Mouse (Mus musculus): ENCODE results near the gene Myl7.

DNA sequence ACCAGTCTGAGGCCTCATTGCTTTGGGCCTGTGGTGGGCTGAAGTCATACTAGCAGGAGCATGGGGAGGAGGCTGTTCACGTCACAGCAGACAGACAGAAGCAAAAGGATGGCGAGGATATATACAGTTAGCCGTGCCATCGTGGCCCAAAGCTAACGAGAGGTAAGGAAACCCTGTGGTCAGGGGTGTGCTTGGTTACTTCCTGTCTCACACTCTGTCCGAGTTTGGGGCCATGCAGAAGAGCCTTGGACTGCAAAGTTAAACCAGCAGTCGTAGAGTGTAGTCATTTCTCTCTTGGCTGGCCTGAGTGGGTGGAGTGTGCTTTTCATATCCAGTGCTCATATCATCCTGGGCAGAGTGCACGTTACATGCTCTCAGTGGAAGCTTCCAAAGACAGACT lies 16.1 kb downstream of the Myl7 start:
- no peak for TF ChIP-seq CTCF (IDR thresholded peaks at IDR 0.05; ENCODE audit: control insufficient read depth, insufficient read depth, insufficient replicate concordance, low read depth, low read length)
- no peak for TF ChIP-seq POLR2A (IDR thresholded peaks at IDR 0.05; ENCODE audit: control insufficient read depth, low read depth, low read length)

Data from testis, adult 2 months (tissue).